Mouse (Mus musculus) 3T3-L1 (cell line): Measurements from ENCODE around the gene 1700029I15Rik.

ENCODE experiments used
- DNase-seq: peaks from one replicate; pipeline ENCODE4 v3.0.0-alpha.2; 2015; ENCODE audit warnings: low read depth, low spot score

The 1700029I15Rik gene

DNA sequence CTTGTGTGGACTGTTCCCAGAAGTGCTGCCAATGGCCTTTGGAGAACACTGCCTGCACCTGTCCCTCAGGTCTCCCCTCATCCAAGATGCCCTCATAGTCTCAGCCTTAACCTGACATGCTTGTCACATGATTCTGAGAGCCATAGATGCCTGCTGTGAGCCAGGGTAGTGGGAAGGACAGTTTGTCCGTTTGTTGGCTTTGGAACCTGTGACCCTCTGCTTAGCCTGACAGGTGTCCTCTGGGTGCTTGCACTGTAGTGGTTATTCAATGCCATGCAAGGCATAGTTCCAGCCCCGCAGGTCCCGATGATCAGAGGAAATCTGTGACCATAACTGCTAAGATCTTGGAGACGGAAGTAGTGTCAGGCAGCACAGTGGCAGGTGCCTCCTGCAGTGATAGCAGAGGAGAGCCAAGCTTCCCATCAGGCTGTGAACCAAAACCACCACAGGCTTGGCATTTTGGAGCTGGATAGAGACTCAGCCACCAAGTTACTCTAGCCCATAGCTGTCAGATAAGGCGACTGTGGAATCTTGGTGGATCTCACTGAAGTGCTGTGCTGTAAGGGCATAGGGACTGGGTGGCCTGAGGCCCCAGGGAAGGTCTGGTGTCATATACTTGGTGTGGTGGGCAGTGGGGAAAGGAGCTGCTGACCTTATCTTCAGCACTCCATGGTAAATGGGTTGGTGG lies at the start of gene 1700029I15Rik:
TSS of gene 1700029I15Rik (plus strand) at position 638 of the 688 bp plus-strand sequence.
- no peak for DNase-seq

DNA sequence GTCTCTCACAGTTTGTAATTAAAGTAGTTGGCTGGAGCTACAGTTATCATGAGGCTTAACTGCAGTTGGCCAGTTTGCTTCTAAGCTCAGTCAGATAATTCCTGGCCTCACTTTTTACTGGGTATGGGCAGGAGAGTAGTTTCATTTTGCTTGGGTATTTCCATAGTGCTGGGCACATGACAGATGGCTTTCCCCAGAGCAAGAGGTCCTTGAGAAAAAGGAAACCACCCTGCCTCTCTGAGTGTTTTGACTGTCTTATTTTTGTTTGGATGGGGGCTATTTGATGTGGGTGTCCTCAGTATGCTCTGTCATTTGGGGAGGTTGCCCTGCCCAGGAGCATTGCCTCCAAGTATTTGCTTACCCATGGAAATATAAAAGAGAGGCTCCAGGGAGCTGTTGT lies 39.9 kb upstream of the 1700029I15Rik start:
- no peak for DNase-seq

DNA sequence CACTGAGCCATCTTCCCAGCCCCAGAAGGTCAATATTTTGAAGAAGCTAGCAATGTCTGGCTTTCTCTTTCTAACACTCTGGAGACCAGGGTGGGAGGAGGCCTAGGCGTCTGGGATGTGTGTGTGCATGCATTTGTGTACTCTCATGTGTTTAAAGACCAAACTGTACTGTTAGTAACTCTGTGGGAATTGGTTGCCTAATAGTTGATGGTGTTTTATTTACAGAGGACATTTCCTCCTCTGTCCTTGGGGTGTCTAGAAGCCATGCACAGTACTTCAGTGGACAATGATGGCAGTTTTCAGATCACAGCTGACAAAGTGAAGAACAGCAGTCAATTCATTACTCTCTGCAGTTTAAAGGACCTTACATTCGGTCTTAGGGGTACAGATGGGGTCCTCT lies 35.1 kb upstream of the 1700029I15Rik start:
- DNase-seq: no peak

DNA sequence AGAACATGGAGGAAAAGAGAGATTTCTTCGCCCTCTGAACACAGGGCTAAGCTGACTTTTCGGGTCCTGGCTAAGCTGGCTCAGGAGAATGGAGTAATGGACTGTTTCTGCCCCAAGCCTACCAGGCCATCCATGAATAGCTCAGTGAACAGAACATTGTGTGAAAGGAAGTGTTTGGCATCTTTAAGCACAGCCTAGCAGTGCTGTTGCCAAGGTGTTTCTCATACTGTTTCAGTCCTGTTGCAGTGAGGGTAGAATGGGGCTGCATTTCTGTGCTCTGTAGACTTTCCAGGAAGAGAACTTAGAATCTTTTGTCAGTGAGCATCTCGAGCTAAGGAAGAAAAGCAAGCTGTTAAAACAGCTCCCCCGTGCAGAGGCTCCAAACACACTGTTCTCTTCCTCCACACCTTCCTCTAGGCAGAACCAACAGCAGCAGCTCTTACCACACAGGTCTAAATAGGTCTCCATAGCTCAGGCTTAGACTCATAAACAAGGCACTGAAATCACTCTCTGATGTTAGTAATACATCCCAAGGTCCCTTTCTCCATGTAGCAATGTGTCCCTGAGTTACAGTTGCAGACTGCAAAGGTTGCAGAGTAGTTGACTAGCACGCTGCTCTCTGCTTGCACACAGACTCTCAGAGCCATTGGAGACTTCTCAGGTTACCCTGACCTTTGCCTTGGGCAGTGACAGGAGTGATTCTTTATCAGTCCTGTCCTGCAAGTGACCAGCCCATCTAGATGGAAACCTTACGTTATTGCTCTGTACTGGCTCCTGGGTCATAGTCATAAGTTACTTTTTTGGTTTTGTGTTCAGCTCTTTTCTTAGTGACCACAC lies 32.5 kb upstream of the 1700029I15Rik start:
- no peak for DNase-seq

DNA sequence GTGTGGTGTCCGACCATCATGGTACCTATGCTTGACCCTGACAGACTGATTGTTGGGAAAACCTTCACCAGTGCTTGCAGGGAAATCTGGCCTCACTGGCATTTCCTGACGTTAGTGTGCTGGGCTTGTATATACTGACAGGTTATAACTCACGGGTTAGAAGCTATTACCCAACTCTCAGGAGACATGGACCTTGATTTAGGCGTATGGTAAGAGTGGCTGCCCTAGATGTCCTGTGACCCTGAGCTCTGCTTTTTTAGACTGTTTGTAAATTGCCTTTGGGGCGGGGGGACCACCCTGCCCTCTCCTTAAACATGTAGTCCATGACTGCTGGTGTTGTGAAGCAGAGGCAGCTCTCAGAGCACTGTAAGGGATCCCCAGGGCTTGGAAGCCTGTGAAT lies 31.7 kb upstream of the 1700029I15Rik start:
- no peak for DNase-seq

DNA sequence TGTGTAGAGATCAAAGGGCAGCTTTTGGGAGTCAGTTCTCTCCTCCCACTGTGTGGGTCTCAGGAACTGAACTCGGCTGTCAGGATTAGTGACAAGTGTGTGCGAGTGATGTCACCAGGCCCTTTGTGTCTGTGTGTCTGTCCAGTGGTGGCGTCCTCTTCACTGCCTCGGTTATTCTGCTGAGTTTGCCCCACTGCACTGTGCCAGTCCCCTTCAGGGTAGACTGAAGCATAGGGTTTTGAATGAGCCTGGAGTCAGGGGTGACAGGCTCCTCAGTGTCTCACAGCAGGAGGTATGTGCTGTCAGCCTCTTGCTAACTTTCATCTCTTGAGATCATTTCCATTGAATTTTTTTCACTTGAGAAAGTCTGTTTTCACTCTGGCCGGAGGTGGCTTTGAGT lies 28.9 kb upstream of the 1700029I15Rik start:
- no peak for DNase-seq

DNA sequence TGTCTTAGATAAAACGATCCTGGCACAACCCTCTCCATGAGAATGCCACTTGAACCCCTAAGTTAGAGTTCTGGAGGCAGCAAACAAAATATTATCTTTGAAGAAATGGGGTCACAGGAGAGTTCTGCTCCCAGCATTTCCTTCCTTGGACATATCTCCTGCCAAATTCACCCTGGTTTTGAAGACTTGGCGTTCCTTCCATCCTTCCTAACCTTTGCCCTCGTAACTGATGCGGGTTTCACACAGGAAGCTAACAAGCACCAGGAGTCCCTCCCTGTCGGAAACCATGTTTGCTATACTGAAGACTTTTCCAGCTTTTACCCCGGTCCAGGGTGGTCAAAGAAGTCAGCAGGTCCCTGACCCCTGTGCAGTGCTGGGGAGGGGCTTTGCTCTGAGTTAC lies 28.1 kb upstream of the 1700029I15Rik start:
- DNase-seq: no peak

DNA sequence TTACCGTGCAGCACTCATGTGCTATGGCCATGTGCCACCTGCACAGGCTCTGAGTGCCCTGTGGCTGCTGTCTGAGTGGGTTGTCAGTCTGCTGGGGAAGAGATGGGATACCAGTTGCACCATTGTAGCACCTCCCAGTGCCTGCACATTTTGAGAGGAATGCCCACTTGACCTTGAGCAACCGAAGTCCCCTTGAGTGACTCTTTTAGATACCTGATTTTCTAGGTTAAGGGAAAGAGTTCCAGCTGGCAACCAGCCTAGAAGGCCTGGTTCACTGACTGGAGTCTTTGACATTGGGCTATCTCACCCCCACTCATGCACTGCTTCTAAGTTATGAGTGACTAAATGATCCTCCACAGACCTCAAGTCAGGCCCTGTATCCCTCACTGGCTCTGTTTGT lies 23.0 kb upstream of the 1700029I15Rik start:
- DNase-seq: no peak

DNA sequence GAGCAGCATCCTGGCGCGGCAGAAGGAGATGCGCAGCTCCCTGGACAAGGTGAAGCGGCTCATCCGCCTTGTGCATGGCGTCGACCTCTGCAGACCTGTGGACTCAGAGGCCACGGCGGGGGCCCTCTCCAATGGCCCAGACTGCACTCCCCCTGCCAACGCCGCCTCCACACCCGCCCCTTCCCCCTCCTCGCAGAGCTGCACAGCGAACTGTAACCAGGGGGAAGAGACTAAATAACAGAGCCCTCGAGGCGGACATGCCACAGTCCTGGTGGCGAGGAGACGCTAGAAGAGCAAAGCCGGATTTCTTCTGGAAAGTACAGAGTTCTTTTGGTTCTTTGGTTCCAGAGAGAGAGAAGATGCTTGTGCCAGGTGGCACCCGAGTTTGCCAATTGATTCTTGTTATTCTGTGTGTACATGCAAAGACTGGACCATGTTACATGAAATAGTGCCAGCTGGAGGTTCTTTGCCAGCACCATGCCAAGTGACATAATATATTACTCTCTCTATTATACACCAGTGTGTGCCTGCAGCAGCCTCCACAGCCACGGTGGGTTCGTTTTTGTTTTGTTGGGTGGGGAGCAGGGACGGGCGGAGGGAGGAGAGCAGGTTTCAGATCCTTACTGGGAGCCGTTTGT lies 22.0 kb upstream of the 1700029I15Rik start:
- DNase-seq: no peak

DNA sequence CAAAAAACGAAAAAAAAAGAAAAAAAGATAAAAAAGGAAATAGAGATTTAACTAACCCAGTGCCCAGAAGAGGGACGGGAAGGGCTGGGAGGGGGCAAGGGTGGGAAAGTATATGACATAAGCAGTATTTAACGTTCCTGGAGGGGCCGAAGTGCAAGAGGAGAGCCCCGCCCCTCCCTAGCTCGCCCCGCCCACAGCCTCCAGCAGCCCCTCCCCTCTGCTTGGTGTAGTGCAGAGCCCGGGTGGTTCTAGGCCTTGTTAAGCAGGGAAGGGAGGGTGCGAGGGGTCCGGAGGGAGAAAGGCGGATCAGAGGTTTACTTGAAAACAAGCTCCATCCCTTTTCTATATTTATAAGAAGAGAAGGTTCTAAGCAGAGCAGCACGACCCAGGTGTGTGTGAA lies 21.4 kb upstream of the 1700029I15Rik start:
- no peak for DNase-seq

DNA sequence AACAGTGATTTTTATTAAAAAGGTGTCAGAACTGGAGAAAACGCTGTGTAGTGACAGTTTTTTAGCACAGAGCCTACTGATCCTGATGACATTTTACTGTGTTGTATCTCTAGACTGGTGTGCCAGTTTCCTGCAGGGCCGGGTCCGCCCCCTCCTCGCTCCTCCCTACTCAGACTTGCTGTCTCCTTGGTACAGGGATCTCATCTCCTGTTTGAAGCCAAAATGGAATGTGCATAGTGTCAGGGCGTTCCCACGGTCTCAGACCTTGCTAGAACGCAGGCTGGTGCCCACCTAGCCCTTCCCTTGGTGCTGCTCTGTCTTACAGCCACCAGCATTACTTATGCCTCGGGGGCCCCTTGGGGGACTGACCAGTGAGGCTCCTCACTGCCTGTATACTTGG lies 20.5 kb upstream of the 1700029I15Rik start:
- no peak for DNase-seq

DNA sequence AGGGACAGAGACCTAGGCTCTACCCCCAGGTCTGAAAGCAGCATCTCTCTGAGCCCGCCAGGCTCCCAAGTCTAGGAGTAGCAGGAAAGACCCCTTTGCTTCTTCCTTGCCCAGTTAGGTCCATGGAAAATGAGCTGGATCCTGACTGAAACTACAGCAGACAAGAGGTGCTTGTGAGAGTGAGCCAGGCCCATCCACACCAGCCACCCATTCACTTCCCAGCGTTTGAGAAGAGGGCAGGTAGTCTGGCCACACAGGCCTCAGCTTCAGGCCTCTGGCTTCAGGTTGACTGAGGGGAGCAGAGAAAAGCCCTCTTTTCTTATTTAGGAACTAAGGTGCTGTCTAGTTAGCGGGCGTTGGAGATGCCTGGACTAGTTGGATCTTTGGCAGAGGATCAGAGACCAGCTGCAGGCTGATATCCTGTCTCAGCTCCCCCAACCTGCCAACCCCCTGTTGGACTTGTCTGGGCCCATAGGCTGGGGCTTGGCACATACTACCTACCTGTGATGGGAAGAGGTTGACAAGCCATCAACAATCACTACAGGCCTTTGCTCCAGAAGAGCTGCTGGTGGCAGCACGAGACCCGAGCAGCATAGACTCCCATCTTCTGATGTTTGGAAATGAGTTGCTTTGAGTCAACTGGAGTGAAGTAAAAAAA lies 19.6 kb upstream of the 1700029I15Rik start:
- no peak for DNase-seq

DNA sequence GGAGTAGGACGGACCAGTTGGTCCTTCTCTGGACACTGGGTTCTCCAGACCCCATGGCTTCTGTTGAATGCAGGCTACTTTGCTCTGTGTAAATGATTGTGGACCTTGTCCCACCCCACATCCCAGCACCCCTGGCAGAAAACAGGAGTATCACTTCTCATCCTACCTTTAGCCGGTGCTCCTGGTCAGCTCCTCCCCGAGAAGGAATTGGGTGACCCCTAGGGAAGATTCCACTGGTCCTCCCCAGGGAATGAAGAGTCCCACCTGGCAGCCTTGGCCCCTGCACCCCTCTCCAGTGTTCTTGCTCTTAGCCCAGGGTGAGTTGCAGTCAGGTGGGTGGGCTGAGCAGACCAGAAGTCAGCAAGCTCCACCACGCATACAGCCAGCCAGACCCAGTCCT lies 18.3 kb upstream of the 1700029I15Rik start:
- no peak for DNase-seq

DNA sequence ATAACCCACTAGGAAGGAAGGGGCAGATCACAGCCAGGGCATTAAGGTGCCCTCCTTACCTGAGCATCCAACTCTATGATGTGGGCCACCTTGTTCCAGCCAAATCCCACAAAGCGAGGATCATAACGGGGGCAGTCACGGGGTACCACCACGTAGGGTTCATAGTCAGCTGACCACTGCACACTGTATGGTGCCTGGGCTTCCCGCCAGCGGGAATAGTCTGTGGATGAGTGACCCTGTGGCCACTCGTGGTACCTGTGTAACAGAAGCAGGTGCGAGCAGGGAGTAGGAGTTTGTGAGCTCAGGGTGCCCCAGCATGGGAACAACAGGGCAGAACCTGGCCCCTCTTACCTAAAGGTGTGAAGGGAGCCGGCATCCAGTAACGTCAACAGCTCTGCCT lies 16.8 kb upstream of the 1700029I15Rik start:
- DNase-seq: no peak

DNA sequence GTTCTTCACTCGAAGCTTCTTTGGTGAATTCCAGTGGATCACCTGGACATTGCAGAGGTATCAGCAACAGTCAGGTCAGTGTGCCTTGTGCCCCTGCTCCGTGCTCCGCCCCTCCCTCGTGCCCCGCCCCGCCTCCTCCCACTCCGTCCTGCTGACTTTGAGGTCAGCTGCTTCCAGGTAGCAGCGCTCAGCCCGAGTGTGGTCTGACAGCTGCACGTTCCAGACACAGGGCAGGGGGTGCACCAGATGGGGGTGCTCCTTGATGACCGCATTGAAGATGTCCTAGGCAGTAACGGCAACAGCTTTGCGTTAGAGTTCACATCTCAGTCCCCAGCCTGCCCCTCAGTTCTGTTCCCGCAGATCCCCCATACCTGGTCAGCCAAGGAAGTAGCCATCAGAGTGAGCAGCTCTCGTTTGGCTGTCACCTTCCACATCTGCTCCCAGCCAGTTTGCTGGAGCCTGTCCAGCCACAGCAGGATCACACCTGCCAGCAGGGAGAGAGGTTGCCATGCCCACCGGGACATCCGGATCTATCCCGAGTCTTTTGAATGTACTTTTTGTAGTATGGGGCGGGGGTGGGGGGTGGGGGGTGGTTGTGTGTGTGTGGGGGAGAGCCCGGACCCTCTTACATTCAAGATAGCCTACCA lies 14.8 kb upstream of the 1700029I15Rik start:
- DNase-seq: no peak

DNA sequence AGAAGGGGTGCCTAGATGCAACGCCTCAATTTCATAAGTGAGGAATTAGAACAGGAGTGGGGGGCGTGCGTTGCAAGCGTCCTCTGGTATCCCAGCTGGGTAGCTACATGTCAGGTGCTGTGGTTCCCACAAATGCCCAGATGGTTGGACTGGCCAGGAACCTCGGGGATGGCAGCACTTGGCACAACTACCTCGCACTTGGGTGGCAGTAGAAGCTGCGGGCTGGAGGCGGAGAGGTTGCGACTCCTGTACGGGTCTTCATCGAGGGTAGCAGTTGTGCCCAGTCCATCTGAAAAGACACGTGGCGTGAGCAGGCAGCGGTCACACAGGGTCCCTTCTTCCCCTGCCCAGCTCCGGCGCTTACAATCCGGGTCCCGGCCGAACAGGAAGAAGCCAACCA lies 12.0 kb upstream of the 1700029I15Rik start:
- no peak for DNase-seq

DNA sequence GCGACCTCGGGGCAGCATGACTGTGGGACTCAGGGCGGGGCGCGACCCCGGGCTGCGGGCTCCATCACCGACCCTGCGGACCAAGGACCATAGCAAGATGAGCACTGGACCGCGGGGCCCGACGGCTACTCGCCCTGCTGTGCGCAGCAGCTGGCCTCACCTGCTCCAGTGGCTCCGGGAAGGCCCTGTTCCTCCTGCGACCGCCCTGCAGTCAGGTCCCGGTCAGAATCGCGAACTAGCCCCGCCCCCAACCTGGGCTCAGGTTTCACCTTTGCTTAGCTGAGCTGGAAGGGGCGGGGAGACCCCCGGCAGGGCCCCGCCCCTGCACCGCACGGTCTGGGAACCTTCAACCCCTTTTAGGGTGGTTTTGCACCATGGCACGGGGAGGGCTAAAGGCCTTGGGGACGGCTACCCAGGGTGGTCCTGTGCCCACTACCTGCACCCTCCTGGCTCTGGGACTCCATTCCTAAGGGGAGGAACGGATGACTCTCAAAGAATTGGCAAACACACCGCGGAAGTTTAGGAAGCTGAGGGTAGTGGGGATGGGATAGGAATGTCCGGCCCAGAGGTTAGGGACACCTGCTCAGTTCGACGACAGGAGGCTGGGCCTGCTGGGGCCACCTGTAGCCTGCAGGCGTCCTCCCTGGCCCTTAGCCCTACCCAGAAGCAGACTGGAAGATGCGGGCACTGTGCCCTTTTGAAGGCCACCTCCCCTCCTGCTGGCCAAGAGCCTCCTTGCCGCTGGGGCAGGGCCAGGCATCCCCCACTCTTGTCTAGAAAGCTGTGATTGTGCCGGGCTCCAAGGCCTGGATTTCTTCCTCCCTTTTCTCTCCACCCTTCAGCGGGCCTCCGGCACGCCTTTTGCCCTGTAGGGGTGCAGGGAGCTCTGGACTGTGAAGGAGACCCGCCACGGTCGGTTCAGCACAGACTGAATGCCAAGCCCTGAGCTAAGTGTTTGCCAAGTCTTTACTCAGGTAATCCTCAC lies 11.2 kb upstream of the 1700029I15Rik start:
- no peak for DNase-seq

DNA sequence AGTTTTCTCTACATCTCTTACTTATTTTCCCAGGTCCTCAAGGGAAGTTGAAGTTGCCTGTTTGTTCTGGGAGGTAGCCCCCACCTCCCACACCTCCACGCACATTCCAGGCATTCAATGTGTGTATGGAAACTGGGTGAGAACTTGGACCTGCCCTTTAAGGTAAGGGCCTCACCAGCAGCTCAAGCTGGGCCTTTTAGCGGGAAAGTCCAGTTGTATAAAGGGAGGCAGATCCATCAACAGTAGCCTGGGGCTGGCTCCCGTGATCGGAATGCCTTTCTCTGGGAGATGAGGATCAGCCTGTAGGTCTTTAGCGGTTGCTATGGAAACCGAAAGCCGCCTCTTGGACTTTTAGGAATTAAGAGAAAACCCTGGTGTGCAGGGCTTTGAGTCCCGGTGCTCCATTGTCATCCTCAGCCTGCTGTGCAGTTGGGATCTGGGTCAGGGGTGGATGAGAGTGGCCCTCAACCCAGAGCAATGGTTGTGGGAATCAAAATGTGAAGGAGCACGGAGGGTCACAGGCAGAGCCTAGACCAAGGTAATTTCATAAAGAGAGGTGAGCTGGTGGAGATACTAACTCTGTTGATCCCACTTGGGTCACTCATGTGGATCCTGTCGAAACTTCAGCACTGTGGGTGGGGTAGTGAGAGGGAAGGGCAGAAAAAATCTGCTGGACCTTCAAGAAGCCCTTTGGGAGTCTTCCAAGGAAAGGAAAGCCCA lies 10.2 kb upstream of the 1700029I15Rik start:
- no peak for DNase-seq

DNA sequence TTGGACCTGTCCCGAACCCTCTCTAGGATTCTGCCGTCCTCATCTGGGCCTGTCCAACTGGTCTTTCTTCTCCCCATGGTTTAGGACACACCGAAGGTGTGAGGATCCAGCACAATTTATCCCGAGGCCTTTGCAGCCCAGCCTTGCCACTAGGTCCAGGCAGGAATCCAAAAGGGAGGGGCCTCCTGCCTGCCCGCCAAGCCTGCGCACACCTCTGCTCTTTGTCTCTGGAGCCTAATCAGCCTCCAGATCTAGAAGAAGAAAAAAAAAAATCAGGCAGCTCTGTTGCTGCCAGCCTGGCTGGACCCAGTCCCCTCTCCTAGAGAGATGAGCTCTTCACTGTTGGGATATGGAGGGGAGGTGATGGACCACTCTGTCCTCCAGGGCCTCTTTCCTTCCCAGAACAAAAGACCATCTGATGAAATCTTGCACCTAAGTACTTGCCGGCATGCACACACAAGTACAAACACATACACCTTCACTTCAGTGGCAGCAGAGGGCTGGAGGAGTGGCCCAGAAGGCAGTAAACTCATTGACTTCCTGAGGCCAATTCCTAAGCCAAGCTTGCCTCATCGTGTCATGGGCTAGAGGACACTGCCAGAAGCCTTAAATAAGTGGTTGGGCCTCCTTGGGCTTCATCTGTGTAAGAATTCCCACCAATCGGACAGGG lies 9.4 kb upstream of the 1700029I15Rik start:
- no peak for DNase-seq
